Mouse (Mus musculus): Measurements from ENCODE around the gene Il10. TPM values are rescaled to one million over a fixed set of nuclear protein-coding genes. Genes with fewer than 3 reads are reported as not detected.

Il10 gene
- not detected for total RNA-seq (2021)
- long read RNA-seq, experiment 1 = 0 reads
- long read RNA-seq, experiment 2 = 0 reads

GRCm38 (mm10) chr1:131019492-131020098, at the start of gene Il10:
Gene Il10, plus strand, starts transcription at chr1:131019845.
- intact Hi-C loops (cut with DNase I) = no loop called here
- no peak within 1 kb of the TSS for H3K4me3 ChIP-seq

GRCm38 (mm10) chr1:130979455-130979854, 40.2 kb upstream of the Il10 start:
- Histone ChIP-seq H3K27ac (no peak overlapping the region), H3K4me3 (no peak overlapping the region)
- intact Hi-C loops (cut with DNase I) = loop anchor here (1.0 kb wide), 1 partner anchor 104 kb away; no protein-coding TSS in a partner anchor
- DNase-seq = peak; percentile 45
- peak; percentile 79 for TF ChIP-seq CTCF (IDR thresholded peaks at IDR 0.05)

More at GRCm38 (mm10) chr1:131019492-131020098, at the start of gene Il10:
- no peak for DNase-seq
- no peak within 1 kb of the TSS for H3K27ac ChIP-seq
- no peak for TF ChIP-seq CTCF (IDR thresholded peaks at IDR 0.05)

GRCm38 (mm10) chr1:130984441-130984840, 35.2 kb upstream of the Il10 start:
- TF ChIP-seq CTCF (IDR thresholded peaks at IDR 0.05) = peak; percentile 37
- Histone ChIP-seq H3K27ac (no peak overlapping the region), H3K4me3 (no peak overlapping the region)
- no peak for DNase-seq
- intact Hi-C loops (cut with DNase I) = loop anchor here (10.0 kb wide), 1 partner anchor 130 kb away; no protein-coding TSS in a partner anchor

- no peak for DNase-seq
- intact Hi-C loops (cut with DNase I) = loop anchor here (5.0 to 10.0 kb wide), 2 partner anchors 65 to 128 kb away; no protein-coding TSS in a partner anchor
- no peak for TF ChIP-seq CTCF (IDR thresholded peaks at IDR 0.05)
These were observed 32.6 kb upstream of the Il10 start for GRCm38 (mm10) chr1:130987001-130987400.

GRCm38 (mm10) chr1:130987418-130987817, 32.2 kb upstream of the Il10 start:
- peak; percentile 35; the same call in 1 of the 2 replicates for TF ChIP-seq CTCF (IDR thresholded peaks at IDR 0.05)
- intact Hi-C loops (cut with DNase I) = loop anchor here (5.0 to 10.0 kb wide), 2 partner anchors 65 to 127 kb away; no protein-coding TSS in a partner anchor
- DNase-seq = no peak
- Histone ChIP-seq H3K27ac (no peak overlapping the region), H3K4me3 (no peak overlapping the region)

More at GRCm38 (mm10) chr1:130987001-130987400, 32.6 kb upstream of the Il10 start:
- no peak overlapping the region for H3K27ac ChIP-seq
- no peak overlapping the region for H3K4me3 ChIP-seq

GRCm38 (mm10) chr1:130989331-130989730, 30.3 kb upstream of the Il10 start:
- Histone ChIP-seq H3K4me3 (no peak overlapping the region), H3K27ac (no peak overlapping the region)
- DNase-seq = no peak
- intact Hi-C loops (cut with DNase I) = loop anchor here (5.0 to 10.0 kb wide), 2 partner anchors 63 to 125 kb away; no protein-coding TSS in a partner anchor
- no peak for TF ChIP-seq CTCF (IDR thresholded peaks at IDR 0.05)

GRCm38 (mm10) chr1:130990448-130990847, 29.2 kb upstream of the Il10 start:
- Histone ChIP-seq H3K27ac (no peak overlapping the region), H3K4me3 (no peak overlapping the region)
- intact Hi-C loops (cut with DNase I) = no loop called here
- TF ChIP-seq CTCF (IDR thresholded peaks at IDR 0.05) = no peak
- no peak for DNase-seq

- intact Hi-C loops (cut with DNase I) = no loop called here
- TF ChIP-seq CTCF (IDR thresholded peaks at IDR 0.05) = no peak
- DNase-seq = no peak
- H3K27ac ChIP-seq = no peak overlapping the region
- no peak overlapping the region for H3K4me3 ChIP-seq
These were observed 26.0 kb upstream of the Il10 start for GRCm38 (mm10) chr1:130993574-130994154.

GRCm38 (mm10) chr1:130995515-130995914, 24.1 kb upstream of the Il10 start:
- no peak for TF ChIP-seq CTCF (IDR thresholded peaks at IDR 0.05)
- no peak for DNase-seq
- Histone ChIP-seq H3K4me3 (no peak overlapping the region), H3K27ac (no peak overlapping the region)
- intact Hi-C loops (cut with DNase I) = no loop called here

- no peak overlapping the region for H3K27ac ChIP-seq
- intact Hi-C loops (cut with DNase I) = no loop called here
- no peak for TF ChIP-seq CTCF (IDR thresholded peaks at IDR 0.05)
- H3K4me3 ChIP-seq = no peak overlapping the region
- no peak for DNase-seq
These were observed 23.3 kb upstream of the Il10 start for GRCm38 (mm10) chr1:130996356-130996755.

GRCm38 (mm10) chr1:130997441-130997840, 22.2 kb upstream of the Il10 start:
- H3K4me3 ChIP-seq = no peak overlapping the region
- DNase-seq = no peak
- intact Hi-C loops (cut with DNase I) = no loop called here
- TF ChIP-seq CTCF (IDR thresholded peaks at IDR 0.05) = no peak
- no peak overlapping the region for H3K27ac ChIP-seq

GRCm38 (mm10) chr1:130998321-130998720, 21.3 kb upstream of the Il10 start:
- intact Hi-C loops (cut with DNase I) = no loop called here
- no peak for DNase-seq
- Histone ChIP-seq H3K4me3 (no peak overlapping the region), H3K27ac (no peak overlapping the region)
- TF ChIP-seq CTCF (IDR thresholded peaks at IDR 0.05) = no peak

- Histone ChIP-seq H3K4me3 (no peak overlapping the region), H3K27ac (no peak overlapping the region)
- no peak for DNase-seq
- no peak for TF ChIP-seq CTCF (IDR thresholded peaks at IDR 0.05)
- intact Hi-C loops (cut with DNase I) = no loop called here
These were observed 19.9 kb upstream of the Il10 start for GRCm38 (mm10) chr1:130999708-131000107.
